Mouse (Mus musculus) regulatory T cell (primary cell): Measurements from ENCODE around the gene Zbtb24.

Experiments used
- in situ Hi-C: fragments of 300-600 bp; cut with MboI, MseI; formaldehyde crosslinking; loops from one replicate; pipeline ENCODE4 v1.15.1; 2025; ENCODE audit warnings: high pct_unique_total_duplicates

Zbtb24 gene

GRCm38 (mm10) chr10:41464401-41464955 lies 14.3 kb downstream of the Zbtb24 start:
- in situ Hi-C loops = no loop called here

- in situ Hi-C loops = no loop called here
Measured at GRCm38 (mm10) chr10:41467325-41467724, 17.1 kb downstream of the Zbtb24 start.

- in situ Hi-C loops = loop anchor here (10.0 kb wide), 1 partner anchor 1216 kb away; the partner anchor contains the start of gene Gtf3c6
Measured at GRCm38 (mm10) chr10:41470693-41471092, 20.5 kb downstream of the Zbtb24 start.

- in situ Hi-C loops = loop anchor here (10.0 kb wide), 1 partner anchor 1218 kb away; the partner anchor contains the start of gene Gtf3c6
Measured at GRCm38 (mm10) chr10:41472534-41472933, 22.4 kb downstream of the Zbtb24 start.

GRCm38 (mm10) chr10:41472962-41473481 lies 22.8 kb downstream of the Zbtb24 start:
- in situ Hi-C loops = loop anchor here (10.0 kb wide), 1 partner anchor 1218 kb away; the partner anchor contains the start of gene Gtf3c6

- in situ Hi-C loops = loop anchor here (10.0 kb wide), 1 partner anchor 1219 kb away; the partner anchor contains the start of gene Gtf3c6
Measured at GRCm38 (mm10) chr10:41473782-41474468, 23.7 kb downstream of the Zbtb24 start.

- in situ Hi-C loops = loop anchor here (5.0 to 10.0 kb wide), 2 partner anchors 173 to 1220 kb away; partner anchors contain the start of genes Ak9, Fig4 and Gtf3c6
Measured at GRCm38 (mm10) chr10:41474981-41475391, 24.8 kb downstream of the Zbtb24 start.

GRCm38 (mm10) chr10:41476171-41477017 lies 26.2 kb downstream of the Zbtb24 start, which contains the start of gene Mical1:
Mical1 (plus strand) TSS chr10:41476314.
- in situ Hi-C loops = loop anchor here (5.0 to 10.0 kb wide), 2 partner anchors 174 to 1222 kb away; partner anchors contain the start of genes Ak9, Fig4 and Gtf3c6

GRCm38 (mm10) chr10:41477018-41477277 lies 26.8 kb downstream of the Zbtb24 start:
- in situ Hi-C loops = loop anchor here (5.0 to 10.0 kb wide), 2 partner anchors 175 to 1222 kb away; partner anchors contain the start of genes Ak9, Fig4 and Gtf3c6

- in situ Hi-C loops = loop anchor here (5.0 to 10.0 kb wide), 2 partner anchors 175 to 1223 kb away; partner anchors contain the start of genes Ak9, Fig4 and Gtf3c6
Measured at GRCm38 (mm10) chr10:41477278-41478181, 27.3 kb downstream of the Zbtb24 start.

- in situ Hi-C loops = loop anchor here (5.0 to 10.0 kb wide), 3 partner anchors 178 to 1225 kb away; partner anchors contain the start of genes Ak9, Fig4, Foxo3 and Gtf3c6
Measured at GRCm38 (mm10) chr10:41479961-41480360, 29.8 kb downstream of the Zbtb24 start.

GRCm38 (mm10) chr10:41480938-41481880 lies 31.0 kb downstream of the Zbtb24 start:
- in situ Hi-C loops = loop anchor here (10.0 kb wide), 1 partner anchor 794 kb away; the partner anchor contains the start of gene Foxo3

GRCm38 (mm10) chr10:41482446-41482845 lies 32.3 kb downstream of the Zbtb24 start:
- in situ Hi-C loops = loop anchor here (10.0 kb wide), 1 partner anchor 792 kb away; the partner anchor contains the start of gene Foxo3

GRCm38 (mm10) chr10:41485778-41486177 lies 35.6 kb downstream of the Zbtb24 start:
- in situ Hi-C loops = loop anchor here (5.0 to 10.0 kb wide), 2 partner anchors 33 to 789 kb away; partner anchors contain the start of genes Foxo3 and Zbtb24

- in situ Hi-C loops = loop anchor here (5.0 to 10.0 kb wide), 2 partner anchors 34 to 788 kb away; partner anchors contain the start of genes Foxo3 and Zbtb24
Measured at GRCm38 (mm10) chr10:41486506-41487170, 36.5 kb downstream of the Zbtb24 start.

GRCm38 (mm10) chr10:41488877-41489276 lies 38.7 kb downstream of the Zbtb24 start:
- in situ Hi-C loops = loop anchor here (5.0 to 10.0 kb wide), 2 partner anchors 37 to 786 kb away; partner anchors contain the start of genes Foxo3 and Zbtb24

- in situ Hi-C loops = loop anchor here (5.0 to 10.0 kb wide), 2 partner anchors 37 to 786 kb away; partner anchors contain the start of genes Foxo3 and Zbtb24
Measured at GRCm38 (mm10) chr10:41489294-41489693, 39.1 kb downstream of the Zbtb24 start.
